Mouse (Mus musculus): ENCODE data around the gene Mrpl58.
A peak's percentile ranks its signal among the peaks of the same experiment; 100 is the strongest.

GRCm38 (mm10) chr11:115439906-115440595 is 36.5 kb downstream of the Mrpl58 start, which contains the start of gene Trim80:
- TF ChIP-seq CTCF (IDR thresholded peaks at IDR 0.05), result peak; percentile 20; the same call in 1 of the 2 replicates
- TF ChIP-seq EP300 (IDR thresholded peaks at IDR 0.05; ENCODE audit: insufficient read depth, low read depth, low read length), result no peak
